Mouse (Mus musculus) brain, adult 2 months (tissue): ENCODE measurements around the gene Chadl.

ENCODE experiments used
- DNase-seq: peaks from one replicate; pipeline ENCODE4 v3.0.0; 2011; ENCODE audit warnings: low read depth, low spot score

Gene Chadl

GRCm38 (mm10) chr15:81700601-81701000, 3.5 kb upstream of the Chadl start:
- DNase-seq = no peak

GRCm38 (mm10) chr15:81700161-81700560, 3.1 kb upstream of the Chadl start:
- no peak for DNase-seq

GRCm38 (mm10) chr15:81698532-81698931, 1.4 kb upstream of the Chadl start:
- peak; percentile 11 for DNase-seq

GRCm38 (mm10) chr15:81697847-81698246, 760 bp upstream of the Chadl start:
- DNase-seq = peak; percentile 62

- no peak for DNase-seq
Measured at GRCm38 (mm10) chr15:81694891-81695290, 2.2 kb downstream of the Chadl start.

GRCm38 (mm10) chr15:81693967-81694881, 2.9 kb downstream of the Chadl start:
- peak; percentile 94 for DNase-seq

- peak; percentile 33 for DNase-seq
Measured at GRCm38 (mm10) chr15:81693366-81693966, 3.6 kb downstream of the Chadl start.

GRCm38 (mm10) chr15:81680301-81680805, 16.7 kb downstream of the Chadl start:
- no peak for DNase-seq

- no peak for DNase-seq
Measured at GRCm38 (mm10) chr15:81676637-81677036, 20.4 kb downstream of the Chadl start.

- peak; percentile 73 for DNase-seq
Measured at GRCm38 (mm10) chr15:81670231-81670640, 26.9 kb downstream of the Chadl start.

GRCm38 (mm10) chr15:81666957-81667356, 30.1 kb downstream of the Chadl start:
- no peak for DNase-seq

GRCm38 (mm10) chr15:81663697-81664561, 33.2 kb downstream of the Chadl start, which contains the start of gene L3mbtl2:
TSS of gene L3mbtl2 (plus strand) at chr15:81663889.
- DNase-seq = peak; percentile 95

GRCm38 (mm10) chr15:81663281-81663680, 33.8 kb downstream of the Chadl start:
- DNase-seq = no peak

- no peak for DNase-seq
Measured at GRCm38 (mm10) chr15:81661701-81662100, 35.4 kb downstream of the Chadl start.

- DNase-seq = peak; percentile 86
Measured at GRCm38 (mm10) chr15:81650636-81651035, 46.5 kb downstream of the Chadl start.

GRCm38 (mm10) chr15:81649516-81650455, 47.3 kb downstream of the Chadl start:
- peak; percentile 73 for DNase-seq
